Mouse (Mus musculus) right cerebral cortex, adult 2 months (tissue): ENCODE measurements at regions not wholly inside any gene's neighbourhood (a gene's known extent, or its start where the extent isn't known, plus 50 kb on each side); places are given as distances from the start of the nearest gene placed in this dataset.

ENCODE experiments used
- DNase-seq, 2 experiments: peaks; one replicate each; pipeline ENCODE4 v3.0.0; 2021 to 2022; ENCODE audit warnings: low spot score in 2 of 2

DNA sequence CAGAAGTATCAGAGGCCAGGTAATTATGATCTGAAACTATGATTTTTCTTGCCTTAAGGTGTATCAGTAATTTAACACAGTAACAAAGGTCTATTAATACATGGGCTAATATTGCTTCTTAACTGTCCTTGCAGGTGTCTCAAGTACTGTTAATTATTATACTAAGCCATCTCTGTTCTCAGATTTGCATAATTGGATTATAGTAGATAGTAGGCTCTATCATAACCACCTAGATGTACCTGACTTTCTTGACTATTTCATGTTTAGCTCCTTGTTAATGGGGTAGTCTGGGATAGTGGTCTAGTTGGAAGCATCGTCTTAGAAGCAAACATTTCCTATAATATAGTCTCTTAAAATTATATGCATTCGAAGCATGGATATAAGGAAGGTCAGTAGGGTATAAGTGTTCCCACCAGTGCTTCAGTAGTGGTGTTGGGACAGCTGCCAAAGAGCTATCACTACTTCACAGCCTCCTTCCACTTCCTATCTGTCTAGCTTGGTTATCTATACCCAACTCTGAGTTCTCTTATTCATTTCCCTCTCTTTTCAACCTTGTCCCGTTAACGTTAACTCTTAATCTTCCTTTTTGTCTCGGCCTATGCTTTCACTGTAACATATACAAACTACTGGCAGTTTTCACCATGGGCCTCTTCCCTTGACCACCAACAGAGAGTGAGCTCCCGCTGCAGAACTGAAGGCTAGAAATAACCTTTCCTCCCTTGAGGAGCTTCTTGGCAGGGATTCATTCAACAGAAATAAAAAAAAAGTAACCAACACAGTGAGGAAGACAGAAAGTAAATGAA lies 630.9 kb upstream of the Lcorl start:
- no peak for DNase-seq

GRCm38 (mm10) chr5:46486740-46487326 lies 629.4 kb upstream of the Lcorl start:
- no peak for DNase-seq

DNA sequence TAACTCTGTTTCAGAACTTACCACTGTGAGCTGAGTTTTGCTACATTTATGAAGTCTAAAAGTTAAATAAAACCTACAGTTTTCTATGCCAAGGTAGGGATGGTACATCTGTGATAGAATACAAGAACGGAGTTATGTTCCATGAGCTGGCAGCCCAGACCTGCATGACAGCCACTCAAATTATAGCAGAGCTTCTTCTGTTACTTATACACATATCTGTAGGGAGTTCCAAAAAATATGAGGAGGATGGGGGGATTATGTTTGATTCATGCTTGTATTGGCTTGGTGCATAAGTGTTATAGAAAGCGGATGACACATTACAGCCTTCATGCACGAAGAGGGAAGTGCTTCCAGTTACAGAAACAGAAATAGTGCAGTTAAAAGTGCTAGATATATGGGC lies 598.9 kb upstream of the Lcorl start:
- no peak for DNase-seq

DNA sequence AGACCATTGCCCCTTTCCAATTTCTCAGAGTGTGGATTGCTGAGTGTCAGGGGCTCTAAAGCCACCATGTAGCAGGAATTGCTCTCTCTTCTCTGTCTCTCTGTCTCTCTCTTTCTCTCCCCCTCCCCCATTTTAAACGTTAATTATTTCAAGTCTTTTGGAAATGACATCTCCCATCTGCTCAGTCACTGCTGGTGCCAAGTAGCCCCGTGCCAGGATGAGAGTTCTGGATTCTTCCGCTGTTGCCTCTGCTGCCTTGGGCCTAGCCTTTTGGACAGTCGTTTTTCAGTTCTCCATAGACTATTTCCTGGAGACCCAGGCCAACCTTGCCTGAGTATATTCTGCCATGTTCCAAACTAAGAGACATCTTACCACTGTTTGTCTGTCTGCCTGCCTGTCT lies 590.9 kb upstream of the Lcorl start:
- no peak for DNase-seq

DNA sequence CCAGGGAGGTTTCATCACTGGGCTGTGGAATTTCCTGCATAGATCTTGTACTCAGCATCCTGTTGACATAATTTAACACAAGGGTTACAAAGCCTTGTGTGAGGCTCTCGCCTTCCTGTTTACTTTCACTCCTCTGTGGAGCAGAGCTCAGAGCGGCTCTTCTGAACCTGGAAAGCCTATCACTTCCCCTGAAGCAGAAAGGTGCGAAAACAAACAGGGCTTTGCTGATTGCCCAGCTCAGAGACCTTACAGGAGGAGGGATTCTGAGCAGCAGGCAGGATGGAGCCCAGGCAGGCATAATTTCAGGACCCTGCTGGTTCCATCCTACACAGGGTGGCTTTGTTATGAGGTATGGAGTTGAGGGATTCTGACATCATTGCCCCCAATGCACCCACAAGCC lies 588.4 kb upstream of the Lcorl start:
- DNase-seq: no peak

DNA sequence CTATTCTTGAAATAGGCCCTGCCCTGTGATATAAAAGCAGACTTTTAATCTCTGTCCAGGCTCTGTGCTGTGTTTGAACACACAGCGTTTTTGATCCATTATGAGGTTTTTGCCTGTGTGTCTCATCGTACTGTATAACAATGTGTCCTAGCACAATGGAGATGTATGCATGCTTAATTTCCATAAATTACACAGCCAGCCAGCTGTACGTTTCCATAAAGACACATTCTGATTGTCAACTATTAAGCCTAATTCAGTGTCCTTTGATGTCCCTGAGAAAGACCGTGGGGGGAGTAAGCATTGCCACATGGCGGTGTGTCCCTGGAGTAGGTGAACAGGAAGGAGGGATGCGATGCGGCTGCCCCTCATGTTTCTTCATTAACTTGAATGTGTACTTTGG lies 587.7 kb upstream of the Lcorl start:
- DNase-seq: no peak

DNA sequence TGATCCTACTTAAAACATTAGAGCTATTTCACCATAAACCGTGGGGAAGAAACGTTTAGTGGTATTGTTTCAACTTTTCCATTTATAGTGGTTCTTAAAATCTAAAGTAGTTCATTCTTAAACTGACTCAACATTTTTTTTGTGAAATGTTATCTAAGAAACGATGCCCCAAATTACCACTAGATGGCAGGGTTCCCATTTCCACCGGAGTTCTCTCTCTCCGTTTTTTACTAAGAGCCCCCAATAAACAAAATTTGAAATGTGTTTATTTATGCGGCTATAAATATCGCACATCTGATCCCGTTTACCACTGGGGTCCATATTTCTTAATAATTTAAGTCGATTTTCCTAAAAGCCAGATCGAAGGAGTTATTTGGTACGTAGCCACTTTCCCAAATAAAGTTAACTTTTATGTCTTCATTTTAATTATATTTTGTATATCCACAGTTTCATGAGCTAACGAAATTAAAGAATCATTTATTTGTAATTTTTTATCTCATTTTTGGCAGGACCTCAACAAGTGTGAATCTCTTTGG lies 586.5 kb upstream of the Lcorl start:
- peak in 1 of 2 experiments; percentile 34 for DNase-seq

DNA sequence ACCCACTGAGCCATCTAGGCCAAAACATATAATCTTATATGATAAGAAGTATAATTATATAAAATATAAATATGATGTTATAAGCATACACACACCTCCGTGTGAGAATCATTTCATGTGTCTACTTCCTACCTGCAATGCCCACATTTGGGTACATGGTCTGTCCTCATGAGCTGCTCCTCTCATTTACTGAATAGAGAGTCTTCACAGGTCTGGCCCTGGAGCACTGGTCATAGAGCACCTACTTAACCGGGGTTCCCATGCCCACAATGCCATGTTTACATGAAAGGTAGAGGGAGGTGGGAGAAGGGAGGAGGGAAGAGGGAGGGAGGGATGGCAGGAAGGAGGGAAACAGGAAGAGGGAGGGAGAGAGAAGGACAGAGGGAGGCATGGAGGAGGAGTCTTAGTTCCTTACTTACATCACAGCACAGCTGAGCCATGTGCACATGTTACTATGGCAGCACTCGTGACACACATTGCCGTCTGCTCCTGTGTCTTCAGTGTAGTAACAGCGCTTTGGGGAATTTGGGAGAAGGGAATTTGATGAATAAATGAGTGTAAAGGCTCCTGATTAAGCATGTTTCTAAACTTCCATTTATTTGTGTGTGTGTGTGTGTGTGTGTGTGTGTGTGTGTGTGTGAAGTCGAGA lies 585.3 kb upstream of the Lcorl start:
- DNase-seq: peak in 1 of 2 experiments; percentile 20

DNA sequence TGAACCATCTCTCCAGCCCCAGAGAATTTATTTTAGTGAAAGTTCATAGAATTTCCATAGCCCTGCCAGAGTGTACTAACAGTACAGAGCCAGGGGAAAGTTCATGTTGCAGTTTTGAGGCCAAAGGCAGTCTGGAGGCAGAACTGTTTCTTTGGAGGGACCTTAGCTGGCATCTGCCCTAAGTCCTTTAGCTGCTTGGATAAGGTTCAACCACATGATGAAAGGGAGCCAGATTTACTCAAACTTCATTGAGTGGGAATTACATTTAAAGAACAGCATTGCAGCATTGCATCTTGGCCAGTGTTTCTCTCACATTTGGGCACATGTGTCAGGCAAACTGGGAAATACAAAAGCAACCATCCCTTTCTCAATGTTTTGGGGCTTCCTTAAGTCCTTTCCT lies 584.3 kb upstream of the Lcorl start:
- DNase-seq: no peak

DNA sequence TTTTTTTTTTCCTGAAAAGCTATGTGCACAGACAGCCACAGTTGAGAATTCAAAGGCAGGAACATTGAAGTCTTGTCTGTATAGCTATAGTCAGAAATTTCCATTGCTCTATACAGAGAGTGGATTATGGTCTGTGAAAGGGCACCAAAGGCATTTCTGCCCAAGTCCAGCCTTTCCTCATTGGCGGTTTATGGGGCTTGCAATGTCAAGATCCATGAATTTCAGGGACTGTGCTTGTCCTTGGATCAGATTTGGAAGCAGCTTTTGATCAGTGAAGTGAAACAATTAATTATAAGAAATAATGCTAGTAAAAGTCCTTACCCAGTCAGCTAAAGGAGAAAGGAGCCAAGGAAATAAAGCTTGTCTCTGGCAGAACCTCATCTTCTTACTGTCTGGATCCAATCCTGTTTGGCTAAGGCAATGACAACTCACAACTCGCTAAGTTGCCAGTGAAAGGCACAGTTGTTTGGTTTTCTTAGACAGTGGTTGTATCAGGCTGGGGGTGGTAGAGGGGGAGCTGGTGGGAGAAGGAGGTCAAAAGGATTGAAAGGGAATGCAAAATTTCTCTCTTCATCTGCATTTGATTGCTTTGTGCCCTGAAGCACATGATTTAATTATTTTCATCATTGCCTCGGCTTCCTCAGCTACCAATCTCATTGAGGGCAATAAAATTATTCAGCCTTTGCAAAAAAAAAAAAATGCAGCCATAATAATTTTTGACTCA lies 574.4 kb upstream of the Lcorl start:
- DNase-seq: no peak

DNA sequence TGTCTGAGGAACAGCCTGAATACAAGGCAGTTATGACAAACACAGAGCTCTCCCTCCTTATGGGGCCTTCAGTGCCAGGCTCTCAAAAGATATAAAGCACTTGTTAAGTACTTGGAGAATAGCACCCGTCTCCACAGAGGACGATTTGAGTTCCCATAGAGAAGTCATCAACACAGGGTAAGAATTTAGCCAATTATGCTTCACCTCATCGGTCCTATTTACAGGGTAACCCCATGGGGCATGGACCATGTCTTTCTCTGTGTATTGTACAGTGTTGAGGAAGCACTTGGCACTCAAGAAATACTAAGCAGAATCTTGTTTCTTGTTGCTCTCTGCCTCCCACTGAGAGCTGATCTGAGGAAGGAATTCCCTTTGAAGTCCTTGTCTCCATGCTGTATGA lies 565.3 kb upstream of the Lcorl start:
- no peak for DNase-seq

DNA sequence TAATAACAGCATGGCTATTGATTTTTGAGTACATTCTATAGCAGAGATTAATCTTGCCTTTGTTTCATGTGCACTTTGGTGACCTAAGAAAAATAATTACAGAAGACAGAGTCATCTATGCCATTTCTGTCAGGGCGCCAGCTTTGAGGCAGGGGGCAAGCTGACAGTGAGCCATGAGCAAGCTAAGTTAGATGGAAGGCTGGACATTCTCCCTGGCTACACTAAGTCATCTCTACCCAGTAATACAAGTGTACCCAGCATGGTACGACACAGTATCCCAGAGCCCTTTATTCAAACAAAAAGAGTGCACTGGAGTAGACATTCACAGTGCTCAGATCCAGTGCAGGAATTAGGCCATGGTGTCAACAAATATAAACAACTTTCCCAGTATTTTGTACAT lies 549.6 kb upstream of the Lcorl start:
- DNase-seq: no peak

DNA sequence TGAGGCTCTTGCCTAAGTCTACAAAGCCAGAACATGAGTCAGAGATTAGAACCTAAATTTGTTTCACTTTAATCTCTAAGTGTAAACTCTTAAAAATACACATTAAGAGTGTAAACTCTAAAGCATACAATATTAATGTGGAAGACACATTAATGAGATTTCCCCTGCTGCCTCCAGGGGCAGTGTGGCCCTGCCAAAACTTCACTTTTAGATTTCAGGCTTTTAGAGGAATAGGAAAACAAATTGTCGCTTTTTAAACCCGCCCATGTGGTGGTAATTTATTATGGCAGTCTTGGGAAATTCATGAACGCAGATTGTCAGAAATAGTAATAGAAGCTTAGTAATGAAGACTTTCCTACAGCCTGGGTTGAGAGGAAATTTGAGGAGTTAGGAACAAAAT lies 549.0 kb upstream of the Lcorl start:
- peak in 1 of 2 experiments; percentile 4 for DNase-seq

DNA sequence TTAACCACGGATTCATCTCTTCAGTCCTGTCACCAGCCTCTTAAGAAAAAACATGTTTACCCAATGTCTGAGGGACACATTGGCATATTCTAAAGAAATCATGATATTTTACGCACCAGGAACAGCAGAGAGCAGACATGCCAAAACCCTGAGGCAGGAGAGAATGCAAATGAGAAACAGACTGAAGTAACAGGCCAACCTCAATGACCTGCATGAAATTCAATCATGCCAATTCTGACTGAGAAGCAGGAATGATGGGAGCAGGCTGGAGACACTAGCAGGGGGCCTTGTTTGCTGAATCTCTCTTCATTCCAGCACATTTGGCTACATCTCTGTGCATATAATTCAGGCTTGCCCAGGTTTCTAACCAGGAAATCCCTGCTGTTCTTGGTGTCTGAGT lies 529.2 kb upstream of the Lcorl start:
- no peak for DNase-seq

DNA sequence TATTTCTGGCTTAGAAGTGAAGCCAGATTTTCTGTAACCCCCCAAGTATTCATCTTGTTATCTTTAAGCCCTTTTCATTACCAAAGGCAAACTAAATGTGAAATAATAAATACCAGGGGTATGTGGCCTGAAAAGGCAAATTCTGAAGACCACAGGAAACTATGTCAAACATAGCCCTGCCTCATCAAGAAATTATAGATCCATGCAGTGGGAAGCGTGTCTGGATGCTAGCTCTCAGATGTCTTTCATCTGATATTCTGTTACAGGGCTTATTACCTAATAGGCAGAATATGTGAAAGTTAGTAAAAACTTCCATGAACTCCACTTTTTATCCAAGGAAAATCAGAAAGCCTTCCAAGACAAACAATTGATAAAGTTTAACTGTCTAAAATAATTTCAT lies 509.9 kb upstream of the Lcorl start:
- DNase-seq: no peak

- no peak for DNase-seq
Measured at GRCm38 (mm10) chr5:46363661-46364060, 506.2 kb upstream of the Lcorl start.

DNA sequence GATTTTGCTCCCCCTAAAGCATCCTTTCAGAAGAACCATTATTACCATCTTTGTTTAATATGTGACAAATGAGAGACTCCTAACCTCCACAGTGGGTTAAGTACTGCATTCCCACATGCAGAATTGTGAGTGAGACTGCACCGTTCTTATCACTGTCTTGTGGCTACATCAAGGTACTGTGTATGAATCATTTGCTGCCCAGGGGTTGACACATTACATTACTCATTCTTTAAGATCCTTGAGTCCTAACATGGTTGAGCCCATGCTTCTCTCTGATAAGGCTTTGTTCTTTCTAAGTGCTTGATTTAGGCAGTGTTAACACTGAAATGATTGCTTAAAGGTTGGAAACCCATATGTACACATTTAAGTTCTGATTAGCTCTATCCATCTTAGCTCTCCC lies 504.2 kb upstream of the Lcorl start:
- DNase-seq: no peak

GRCm38 (mm10) chr5:46348448-46348847 lies 491.0 kb upstream of the Lcorl start:
- DNase-seq: no peak

DNA sequence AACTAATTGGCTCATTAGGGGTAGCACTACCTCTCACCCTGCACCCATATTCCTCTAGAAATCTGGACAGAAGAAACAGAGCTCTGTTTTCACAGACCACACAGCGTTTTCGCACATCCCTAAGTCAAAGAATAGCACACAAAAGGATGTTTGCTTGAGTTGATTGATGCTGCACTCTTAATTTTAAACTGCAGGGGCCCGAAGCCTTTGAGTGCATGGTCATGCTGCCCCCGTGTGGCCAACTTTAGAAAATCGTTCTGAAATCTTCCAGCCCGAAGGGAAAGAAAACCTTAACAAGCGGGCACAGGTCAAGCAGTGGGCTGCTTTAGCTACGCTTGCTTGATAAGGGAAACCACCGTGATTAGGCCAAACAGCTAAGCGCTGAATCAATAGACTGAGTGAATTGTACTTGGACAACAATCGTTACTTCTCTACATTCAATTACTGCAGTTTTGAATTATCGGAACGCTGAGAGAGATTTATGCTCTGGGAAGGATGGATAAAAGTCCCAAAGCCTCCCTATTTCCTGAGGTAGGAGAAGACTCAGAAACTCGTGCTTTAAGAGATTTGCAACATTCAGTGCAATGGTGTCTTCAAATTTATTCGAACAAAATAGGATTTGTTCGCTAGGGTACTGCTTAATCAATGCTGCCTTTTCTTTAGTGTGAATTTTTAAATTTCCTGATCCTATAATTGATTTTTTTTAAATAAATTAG lies 490.1 kb upstream of the Lcorl start:
- DNase-seq: peak; percentile 84 to 90

DNA sequence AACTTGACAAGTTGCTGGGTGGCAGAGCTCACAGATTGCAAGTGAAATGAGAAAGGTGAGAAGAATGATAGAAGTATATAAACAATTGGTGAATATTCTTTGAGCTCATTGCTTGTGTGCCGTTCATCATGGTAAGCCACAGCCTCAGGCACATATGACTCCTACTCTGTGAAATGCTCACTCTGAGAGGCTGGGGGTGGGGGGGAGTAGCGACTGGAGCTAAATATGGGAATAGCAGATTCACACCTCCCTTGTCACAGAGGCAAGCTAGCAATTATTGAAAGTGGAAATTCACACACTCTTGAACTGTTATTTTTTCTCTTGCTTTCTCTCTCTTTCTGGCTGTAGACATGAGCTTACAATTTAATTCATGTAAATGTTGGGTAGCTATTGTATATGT lies 481.0 kb upstream of the Lcorl start:
- DNase-seq: no peak

DNA sequence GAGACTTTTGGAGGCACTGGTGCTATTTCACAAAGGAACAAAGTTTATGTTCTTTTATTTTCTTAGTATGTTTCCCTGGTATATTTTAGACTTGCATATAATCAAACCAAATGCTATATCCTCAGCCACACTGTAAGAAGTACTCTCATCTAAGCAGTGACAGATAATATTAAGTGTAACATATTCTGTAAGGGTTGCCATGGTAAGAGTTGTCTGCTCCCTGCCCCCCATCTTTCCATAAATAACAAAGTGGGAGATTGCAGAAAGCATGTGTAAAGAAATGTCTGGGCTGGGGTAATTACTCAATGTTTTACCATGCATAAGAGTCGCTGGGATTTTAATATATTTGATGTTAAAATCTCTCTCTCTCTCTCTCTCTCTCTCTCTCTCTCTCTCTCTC lies 473.5 kb upstream of the Lcorl start:
- no peak for DNase-seq
